Mouse (Mus musculus) heart, adult 9 months (tissue): Measurements from ENCODE around the gene Zfp423.
"Not testable (repeated sequence)": the region's sequence is repeated elsewhere in the genome, so short reads cannot be mapped to it uniquely, and the experiment has no call there.

Experiments
- DNase-seq, 2 experiments: peaks; one replicate each; pipeline ENCODE4 v3.0.0; 2022; ENCODE audit warnings: low spot score in 2 of 2

The Zfp423 gene

DNA sequence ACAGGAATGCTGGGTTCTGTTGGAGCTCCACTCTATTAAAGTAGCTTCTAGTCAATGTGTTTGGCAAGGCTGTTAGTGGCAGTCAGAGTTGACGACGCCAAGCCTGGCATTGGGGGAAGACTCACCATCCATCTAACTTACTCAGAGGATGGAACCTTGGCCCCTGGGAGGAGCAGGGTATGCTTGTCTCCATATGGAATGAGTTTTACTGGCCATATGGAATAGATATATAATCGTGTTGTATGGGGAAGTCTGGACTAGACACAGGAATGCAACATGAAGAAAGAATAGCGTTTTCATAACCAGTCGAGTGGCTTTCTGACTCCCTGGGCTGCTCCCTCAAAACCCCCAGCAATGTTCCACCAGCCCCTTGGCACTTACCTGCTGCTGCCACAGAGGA lies 55.3 kb downstream of the Zfp423 start:
- no peak for DNase-seq

DNA sequence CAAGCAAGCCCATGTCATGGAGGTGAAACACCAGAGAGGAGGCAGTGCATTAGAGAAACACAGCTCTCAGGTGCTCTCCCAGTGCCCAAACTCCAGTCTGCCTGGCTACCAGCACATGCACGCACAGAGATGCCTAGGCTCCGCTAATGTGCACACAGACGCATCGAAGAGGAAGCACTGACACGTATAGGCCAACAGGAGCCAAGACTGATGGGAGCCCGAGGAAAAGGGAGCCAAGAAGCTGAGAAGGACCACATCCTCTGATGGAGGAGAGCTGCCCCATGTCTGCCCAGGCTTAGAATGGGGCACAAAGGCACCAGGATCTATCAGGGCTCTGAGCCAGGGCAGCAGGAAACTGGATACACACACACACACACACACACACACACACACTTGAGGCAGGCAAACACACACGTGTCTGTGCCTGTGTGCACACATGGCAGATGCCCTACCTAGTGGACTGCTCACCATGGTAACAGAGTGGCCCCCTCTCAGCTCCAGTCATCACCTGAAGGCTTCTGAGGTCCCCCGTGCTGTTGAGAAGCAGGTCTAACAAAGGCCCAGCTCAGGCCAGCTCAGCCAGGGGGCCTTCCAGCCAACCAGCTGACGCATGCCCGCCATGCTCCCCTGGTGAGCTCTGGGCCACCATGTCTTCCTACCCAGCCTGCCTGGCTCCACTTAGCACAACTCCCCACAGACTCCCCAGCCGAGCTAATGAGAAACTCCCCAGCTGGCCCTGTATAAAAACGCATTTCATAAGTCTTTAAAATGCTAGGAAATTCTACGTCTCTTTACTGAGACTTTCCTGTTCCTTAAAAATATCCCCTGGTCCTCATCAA lies 64.0 kb downstream of the Zfp423 start:
- DNase-seq = no peak

DNA sequence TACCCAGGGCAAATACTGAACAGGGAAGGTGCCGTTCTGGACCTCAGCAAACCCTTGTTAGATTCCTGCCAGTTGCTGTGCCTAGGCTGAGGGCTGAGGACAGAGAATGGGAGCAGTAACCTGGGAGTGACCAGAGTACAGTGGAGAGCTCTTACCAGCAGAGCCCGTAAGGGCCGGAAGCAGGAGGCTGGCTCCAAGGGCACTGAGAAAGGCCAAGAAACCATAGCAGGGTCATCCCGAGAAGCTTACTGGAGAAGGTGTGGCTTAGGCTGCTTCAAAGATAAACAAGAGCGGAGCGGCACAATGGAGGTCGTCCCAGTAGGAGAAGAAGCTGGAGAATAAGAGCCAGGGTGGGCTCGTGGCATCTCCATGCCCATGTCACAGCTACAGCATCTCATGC lies 65.1 kb downstream of the Zfp423 start:
- no peak for DNase-seq

DNA sequence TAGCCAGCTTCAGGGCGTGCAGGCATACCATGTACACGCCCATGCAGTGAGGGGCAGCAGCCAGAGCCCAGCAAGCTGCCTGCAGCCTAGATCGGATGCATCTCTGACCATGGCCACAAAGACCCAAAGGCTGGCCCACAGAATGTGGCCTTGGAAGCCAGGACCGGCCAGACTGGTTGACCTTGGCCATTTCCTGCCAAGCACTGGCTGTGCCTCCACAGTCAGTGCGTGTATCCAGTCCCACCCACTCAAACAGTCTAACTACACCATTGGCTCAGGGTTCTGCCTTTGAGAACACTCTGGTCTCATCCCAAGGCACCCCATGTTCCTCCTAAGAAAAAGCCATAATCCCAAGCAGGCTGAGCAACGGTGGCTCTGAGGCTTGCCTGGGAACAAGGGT lies 65.8 kb downstream of the Zfp423 start:
- DNase-seq = no peak

DNA sequence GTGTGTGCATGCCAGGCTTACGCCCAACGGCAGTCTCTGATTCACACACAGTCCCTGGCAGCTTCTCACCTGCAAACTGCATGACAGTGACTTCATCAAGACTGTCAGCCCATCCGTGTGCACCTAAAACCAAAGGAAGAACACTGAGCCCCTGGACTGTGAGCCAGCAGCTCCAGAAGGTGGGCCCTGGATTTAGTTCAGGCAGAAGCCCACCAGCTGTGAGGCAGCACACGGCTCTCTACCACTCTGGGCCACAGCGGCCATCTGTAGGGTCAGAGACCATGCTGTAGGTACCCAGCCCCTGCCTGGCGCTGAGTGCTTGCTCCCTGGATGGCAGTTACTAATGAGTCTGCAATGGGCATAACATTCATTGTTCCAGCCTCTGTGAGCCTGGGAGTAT lies 66.5 kb downstream of the Zfp423 start:
- DNase-seq = no peak

DNA sequence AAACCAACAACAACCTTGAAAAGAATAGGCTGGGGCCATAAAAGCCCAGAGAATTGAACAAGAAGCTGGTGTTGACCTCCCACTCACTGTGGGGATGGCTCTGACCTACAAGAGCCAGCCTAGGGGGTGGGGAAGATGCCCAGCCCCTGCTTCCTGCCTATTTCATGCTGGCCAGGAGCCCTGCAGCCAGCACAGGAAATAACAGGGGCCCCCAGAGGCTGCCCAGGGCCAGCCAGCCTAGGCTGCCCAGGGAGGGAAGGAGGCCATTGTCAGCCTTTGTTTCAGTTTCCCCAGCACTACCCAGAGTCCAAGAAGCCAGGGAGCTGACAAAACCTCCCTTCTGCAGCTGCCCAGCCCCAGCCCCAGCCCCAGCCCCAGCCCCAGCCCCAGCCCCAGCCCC lies 67.5 kb downstream of the Zfp423 start:
- DNase-seq = peak in 1 of 2 experiments; percentile 20

DNA sequence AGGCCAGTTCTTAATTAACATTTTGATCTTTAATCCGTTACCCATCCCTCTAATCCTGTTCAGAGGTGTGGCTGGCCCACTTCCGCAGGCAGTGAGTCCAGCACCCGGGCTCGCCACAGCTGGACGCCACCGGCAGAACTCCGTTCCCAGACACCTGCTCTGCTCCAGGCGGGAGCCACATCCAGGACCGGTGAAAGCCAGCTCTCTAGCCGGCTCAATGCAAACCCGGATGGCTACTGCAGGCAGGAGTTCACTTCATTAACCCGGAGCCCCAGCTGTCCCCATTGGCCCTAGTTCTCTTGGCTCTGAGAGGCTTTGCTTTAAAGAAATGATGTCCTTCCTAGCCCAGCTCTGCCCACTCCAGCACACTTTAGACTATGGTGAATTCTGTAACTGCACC lies 71.4 kb downstream of the Zfp423 start:
- DNase-seq = no peak

DNA sequence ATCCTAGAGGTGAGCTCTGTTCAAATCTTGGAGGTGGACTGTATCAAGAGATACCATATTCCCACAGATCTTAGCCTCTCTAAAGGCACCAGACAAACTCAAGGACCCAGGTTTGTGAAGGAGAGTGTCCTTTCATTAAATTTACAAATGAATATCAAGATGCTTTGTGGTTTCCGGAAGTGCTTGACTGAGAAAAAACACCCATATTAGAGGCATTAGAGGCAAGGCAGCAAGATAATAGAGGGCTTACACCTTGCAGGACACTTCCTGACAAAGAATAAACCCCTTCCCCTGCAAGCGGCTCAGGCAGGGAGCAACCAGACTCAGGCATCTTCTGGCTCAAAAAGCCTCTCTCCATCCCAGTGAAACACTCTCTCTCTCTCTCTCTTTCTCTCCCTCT lies 78.3 kb downstream of the Zfp423 start:
- DNase-seq = no peak

DNA sequence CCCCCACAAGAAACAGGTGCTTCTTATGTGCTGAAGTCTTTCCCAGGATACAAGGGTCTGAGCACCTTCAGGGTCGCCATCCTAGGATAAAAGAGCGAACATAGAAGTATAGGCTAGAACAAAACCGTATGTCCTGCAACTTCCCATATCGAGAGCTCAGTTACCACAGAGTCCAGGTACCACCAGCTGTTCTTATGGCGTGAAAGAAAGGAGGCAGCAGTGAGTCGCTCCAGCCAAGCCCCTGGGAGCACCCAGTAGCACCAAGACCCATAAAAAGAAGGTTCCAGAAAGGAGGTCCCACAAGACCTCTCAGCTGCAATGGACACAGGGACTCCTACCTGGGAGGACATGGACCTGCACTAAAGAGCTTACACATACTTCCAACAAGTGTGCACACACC lies 83.5 kb downstream of the Zfp423 start:
- DNase-seq = no peak

DNA sequence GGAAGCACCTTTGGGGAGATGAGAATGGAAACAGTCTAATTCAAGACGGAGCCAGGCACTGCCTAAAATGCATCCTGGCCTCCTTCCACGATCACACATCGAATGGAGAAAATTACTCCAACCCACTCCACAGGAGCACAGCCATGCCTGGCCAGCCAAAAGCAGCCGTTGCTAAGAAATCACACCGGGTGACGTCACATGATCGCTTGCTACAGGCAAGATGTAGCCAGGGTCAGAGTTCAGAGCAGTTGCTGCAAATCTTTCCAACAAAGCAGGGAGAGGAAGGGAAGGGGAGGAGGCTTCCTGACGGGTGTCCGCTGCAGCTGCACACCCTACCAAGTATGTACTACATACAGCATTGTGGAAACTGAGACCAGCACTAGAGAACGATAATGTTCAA lies 83.9 kb downstream of the Zfp423 start:
- DNase-seq = peak; percentile 12 to 23

DNA sequence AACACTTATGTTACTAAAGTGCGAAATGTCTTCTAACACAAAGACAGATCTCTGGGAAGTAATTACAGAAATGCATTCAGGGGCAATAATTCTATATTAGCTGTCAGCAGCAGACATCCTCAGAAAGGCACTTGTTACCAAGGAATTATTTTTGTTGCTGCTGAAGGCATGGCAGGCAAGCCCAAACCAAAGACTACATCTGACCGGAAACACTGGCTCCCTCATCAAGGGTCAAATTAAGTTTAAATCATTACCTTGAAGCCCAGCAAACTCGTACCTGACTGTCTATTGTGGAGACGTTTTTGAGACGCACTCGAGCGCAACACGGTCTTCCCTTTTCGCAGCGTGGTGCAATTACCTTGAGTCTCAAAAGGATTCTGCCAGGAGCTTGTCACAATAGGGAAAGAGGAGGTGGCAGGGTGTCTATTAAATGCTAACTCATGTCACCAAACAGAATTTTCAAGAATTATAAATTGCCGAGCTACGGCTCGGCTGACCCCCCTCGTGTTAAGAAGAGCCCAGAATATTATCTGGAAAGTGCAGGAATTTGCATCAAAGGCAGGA lies 86.3 kb downstream of the Zfp423 start:
- DNase-seq = no peak

DNA sequence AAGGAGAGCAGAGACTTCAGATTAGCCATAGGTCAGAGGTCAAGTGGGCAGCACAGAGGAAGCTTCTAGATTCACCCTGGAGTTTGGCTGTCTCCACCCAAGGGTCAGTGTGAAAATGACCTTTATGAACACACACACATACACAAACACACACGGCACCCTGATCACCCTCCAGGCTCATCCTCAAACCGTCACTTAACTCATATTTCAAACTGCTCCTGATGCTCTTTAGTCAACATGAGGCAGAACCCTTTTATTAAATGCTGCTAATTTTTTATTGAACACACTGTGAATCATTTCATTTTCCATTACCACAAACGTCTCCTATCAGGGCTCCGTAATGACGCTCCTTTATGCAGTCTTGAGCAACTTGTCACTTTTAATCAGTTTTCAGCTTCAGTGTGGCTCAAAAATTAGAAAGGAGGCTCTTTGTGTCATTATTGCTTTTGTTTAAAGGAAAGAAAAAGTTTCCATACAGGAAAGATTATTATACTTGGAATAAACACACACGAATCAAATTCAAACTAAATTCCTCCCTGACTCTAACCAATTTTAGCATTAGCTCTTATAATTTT lies 87.0 kb downstream of the Zfp423 start:
- DNase-seq = no peak

DNA sequence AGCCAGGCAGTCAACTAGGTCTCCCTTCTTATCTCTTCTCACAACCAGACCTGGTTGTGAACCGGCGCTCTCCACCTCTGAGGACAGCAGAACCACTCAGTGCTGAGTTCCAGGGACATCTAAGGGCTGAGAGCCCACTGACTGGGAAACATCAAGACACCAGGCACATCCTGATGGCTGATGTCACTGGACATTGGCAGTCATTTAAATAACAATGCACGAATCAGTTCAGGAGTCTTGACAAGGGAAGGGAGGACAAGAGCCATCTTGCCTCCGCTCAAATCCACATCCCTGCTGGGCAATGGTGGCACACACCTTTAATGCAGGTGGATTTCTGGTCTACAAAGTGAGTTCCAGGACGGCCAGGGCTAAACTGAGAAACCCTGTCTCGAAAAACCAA lies 92.8 kb downstream of the Zfp423 start:
- no peak for DNase-seq

DNA sequence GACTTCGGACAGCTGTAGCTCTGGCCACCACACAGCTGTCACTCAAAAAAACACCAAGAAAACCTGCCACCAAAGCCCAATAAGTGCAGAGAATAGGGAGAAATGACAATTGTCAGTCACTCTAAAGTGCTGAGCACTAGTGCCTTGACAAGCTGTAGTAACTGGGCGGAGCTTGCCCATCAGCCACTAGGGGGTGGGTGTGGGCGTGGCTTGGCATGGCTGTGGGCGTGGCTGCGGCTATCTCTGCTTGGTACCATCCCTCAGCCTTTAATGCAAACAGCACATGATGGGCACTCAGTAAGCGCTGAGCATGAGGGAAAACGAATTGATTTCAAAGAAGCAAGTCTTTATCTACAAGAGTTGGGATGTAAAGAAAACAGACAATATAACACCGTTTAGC lies 95.2 kb downstream of the Zfp423 start:
- DNase-seq = no peak

DNA sequence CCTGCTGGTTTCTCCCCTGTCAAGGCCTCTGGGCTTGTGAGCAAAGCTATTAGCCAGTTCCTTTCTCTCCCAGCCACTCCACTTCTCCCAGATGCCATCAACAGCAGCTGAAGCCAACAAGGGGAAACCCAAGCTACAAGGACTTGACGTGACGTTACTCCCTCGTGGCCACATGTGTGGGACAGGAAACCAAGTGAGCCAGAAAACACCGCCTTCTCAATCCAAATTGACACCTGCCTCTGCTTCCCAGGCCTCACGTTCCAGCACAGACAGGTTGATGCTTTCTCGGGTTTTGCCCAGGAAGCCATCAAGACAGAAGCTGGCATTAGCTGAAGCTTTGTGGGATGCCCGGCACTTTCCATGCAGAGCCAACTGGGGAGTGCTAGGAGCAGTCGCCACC lies 96.3 kb downstream of the Zfp423 start:
- DNase-seq = no peak

DNA sequence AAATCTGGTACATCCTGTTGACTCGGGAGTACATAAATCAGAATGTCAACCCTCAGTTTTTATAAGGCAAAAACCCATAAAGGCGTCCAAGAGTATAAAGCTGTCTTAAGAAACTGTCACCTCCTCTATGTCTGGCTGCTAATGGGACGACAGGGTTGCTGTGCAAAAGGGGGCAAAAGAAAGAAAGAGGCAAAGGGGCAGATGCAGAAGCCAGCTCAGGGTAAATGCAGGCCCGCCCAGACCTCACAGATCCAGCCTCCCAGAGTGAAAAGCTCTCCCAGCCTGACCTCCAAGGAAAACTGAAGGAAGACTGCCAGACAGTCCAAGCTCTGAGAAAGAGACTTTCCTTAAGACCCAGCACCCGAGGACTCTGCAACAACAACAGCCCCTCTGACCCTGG lies 97.7 kb downstream of the Zfp423 start:
- DNase-seq = no peak

DNA sequence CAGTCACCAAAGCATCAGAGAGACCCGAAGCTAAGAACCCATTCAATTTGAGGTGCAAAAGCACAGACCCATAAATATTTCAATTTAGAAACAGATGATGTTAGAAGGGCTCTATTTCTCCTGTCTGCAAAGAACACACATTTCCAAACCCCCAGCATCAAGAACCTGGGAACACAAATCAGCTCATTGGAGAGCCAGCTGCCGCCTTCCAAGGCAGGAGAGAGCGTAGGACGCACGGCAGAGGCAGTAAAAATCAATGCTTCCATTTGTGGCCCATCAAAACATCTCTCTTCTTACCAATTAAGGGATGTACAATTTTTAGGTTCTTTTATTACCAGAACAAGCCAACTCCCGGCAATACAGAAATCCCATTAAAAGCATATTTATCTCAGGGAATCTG lies 98.5 kb downstream of the Zfp423 start:
- DNase-seq = no peak

DNA sequence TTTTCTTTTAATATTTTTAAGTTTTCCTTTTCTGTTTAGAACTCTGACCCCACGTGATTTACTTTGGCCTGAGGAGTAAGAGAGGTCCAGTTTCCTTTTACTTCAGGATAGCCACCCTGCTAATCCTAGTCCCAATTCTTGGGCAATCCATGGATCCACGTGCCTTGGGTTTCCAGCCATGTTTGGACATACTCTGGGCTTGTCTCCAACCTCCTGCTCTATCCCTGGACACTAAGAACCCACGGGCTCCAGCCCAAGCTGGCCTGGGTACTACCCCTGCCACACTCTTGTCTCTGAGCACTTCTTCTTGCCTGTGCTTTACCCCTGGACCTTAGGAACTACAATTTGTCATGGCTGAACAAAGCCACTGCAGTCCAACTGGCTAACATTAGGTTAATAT lies 107.5 kb downstream of the Zfp423 start:
- DNase-seq = no peak

DNA sequence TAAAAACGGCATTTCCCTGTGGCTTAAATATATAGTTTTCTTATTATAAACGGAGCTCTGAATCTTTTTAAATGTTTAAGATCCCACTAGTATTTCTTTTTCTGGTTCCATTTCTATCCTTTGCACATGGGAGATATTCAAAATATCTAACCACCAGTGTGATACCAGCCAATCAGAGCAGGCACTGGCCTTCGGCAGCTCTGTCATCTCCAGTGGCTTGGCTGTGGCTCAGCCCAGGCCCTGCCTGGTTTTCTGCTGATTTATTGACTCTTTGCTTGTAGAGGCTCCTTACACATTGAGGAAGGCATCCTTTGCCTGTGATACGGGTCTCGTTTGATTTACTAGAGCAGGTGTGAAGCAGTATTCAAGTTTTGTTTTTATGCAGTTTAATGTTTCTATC lies 108.0 kb downstream of the Zfp423 start:
- no peak for DNase-seq

DNA sequence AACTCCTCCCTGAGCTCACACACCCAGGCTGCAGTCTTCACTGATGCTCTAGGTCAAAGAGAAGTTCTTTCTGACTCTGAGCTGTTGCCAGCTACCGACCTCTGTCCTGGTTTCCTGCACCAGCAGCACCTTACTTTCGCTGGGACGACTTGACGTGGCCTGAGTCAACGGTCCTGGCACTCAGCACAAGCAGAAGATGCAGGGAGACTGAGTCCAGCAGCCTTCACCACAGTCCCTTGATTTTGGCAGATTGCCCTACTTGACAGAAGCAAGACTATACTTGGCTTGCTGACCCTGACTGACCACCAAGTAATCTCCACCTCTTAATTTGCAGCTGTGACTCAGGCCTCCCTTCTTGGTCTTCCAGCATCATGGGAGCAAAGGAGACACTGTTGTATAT lies 110.6 kb downstream of the Zfp423 start:
- DNase-seq = no peak

DNA sequence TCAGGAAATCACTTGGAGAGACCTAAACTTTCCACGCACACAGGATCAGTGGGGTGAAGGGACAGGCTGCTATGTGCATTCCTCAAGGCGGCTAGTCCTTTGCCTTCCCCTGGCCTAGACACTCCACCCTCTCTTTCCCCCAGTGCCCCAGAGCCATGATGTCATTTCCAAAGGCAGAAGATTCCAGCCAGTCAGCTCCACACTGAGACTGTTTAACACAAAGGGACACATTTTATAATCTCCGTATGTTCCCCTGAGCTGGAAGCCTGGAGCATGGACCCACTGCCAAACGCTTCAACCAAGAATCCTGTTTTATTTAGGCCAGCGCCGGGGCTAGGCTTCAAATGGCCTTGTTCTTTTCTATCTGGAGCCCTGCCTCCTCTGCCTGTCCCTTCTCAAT lies 111.6 kb downstream of the Zfp423 start:
- DNase-seq = peak; percentile 9 to 42

DNA sequence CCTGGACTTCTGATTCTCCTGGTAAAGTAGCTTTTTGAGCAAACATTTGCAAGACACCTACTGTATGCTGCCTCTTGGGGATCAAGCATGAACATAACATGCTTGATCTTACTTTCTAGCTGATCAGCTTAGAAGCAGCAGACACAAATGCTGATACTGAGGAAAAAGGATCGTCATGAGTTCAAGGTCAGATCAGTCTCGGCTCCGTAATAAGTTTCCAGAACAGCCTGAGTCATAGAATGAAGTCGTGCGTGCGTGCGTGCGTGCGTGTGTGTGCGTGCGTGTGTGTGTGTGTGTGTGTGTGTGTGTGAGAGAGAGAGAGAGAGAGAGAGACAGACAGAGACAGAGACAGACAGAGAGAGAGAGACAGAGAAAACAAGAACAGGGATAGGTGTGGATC lies 117.3 kb downstream of the Zfp423 start:
- DNase-seq = not testable (repeated sequence)

DNA sequence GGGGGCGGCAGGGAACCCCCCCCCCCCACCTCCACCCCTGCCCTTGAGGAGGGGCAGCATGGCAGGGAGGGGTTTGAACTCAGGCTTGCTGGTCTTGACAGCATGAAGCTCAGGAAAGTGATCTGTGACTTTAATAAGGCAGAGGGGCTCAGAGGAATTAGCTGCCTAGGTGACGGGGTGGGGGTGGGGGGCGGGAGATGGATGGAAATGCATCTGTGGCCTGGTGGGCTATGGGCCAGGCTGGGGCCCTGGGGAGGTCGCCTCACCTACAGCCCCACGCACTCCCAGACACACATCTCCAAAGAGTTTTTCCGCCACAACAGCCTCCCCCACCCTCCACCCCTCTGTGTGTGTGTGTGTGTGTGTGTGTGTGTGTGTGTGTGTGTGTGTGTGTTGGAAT lies 122.1 kb downstream of the Zfp423 start:
- no peak for DNase-seq
